Comparison of ENCODE assay signal across 7 mouse cellular contexts in the genomic region with DNA sequence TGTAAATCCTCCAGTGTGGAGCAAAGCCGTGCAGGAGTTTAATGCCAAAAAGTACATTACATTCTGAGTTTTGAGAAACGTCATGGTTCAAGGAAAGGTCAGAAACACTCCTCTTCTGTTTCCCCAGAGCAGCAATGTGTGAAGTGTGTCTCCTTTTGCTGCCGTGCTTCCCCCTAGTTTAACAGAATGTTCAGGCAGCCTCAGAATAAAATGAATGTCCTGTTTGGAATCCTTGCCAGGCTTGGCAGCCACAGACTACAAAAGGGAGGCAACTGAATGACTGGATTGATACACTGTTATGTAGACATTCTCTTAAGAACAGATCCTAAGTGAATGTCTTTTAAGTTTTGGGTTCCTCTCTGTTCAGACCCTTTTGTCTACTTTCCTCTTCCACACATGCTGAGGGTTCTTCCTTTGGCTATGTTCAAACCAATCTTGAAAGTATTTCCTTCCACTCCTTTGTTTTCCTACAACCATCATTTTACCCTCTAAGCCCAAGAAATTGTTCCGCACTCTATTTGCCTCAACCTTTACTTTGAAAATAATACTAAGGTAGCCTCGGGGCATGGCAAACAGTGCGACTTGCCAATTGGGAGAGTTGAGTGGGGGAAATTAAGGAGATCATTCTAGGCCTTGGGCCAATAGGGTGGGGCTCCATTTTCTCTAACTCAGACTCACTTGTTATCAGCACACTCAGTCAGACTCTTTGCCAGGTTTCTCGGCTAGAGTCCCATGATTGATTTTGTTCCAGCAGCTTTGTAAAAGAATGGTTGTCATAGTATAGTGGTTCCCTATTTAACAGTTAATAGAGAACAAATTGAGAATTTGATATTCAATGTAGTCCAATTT.
DNase-seq lines count a peak whose midpoint lies in the region; ATAC-seq and TF ChIP-seq lines count a peak whose summit lies in the region.

No protein-coding gene starts in this region.

- no peak for TF ChIP-seq CTCF in heart, adult 2 months (IDR thresholded peaks at IDR 0.05)
- no peak for TF ChIP-seq CTCF in stomach, postnatal 0 days (IDR thresholded peaks at IDR 0.05; ENCODE audit: low read depth)

- H3K9ac ChIP-seq in midbrain, embryonic 14.5 days (replicated peaks; ENCODE audit: low read length): no peak overlapping the region
- H3K9ac ChIP-seq in midbrain, embryonic 15.5 days: no peak overlapping the region
- no peak overlapping the region for H3K9ac ChIP-seq in embryonic facial prominence, embryonic 13.5 days
- H3K9ac ChIP-seq in heart, adult 2 months (ENCODE audit: low read depth, low read length): no peak overlapping the region
- no peak overlapping the region for H3K9ac ChIP-seq in stomach, postnatal 0 days (ENCODE audit: low read length)

- ATAC-seq in midbrain, embryonic 14.5 days (ENCODE audit: low FRiP score, low TSS enrichment): no peak
- no peak; the same call in 1 of the 2 replicates for ATAC-seq in midbrain, embryonic 15.5 days (replicated peaks)
- peak; percentile 56; the same call in 1 of the 2 replicates for ATAC-seq in embryonic facial prominence, embryonic 13.5 days (ENCODE audit: insufficient number of reproducible peaks, insufficient read depth, low FRiP score, low TSS enrichment, low read depth)
- peak; percentile 80 for ATAC-seq in stomach, postnatal 0 days (ENCODE audit: low FRiP score, low TSS enrichment)

- H3K4me3 ChIP-seq in midbrain, embryonic 14.5 days (replicated peaks; ENCODE audit: low read depth, low read length): no peak overlapping the region
- H3K4me3 ChIP-seq in midbrain, embryonic 15.5 days: no peak overlapping the region
- no peak overlapping the region for H3K4me3 ChIP-seq in embryonic facial prominence, embryonic 13.5 days
- H3K4me3 ChIP-seq in heart, adult 2 months: no peak overlapping the region
- H3K4me3 ChIP-seq in stomach, postnatal 0 days (ENCODE audit: low read depth, low read length): no peak overlapping the region

- H3K4me2 ChIP-seq in midbrain, embryonic 14.5 days (ENCODE audit: low read length): no peak overlapping the region
- H3K4me2 ChIP-seq in midbrain, embryonic 15.5 days: no peak overlapping the region
- H3K4me2 ChIP-seq in embryonic facial prominence, embryonic 13.5 days: no peak overlapping the region
- no peak overlapping the region; the same call in 1 of the 2 replicates for H3K4me2 ChIP-seq in stomach, postnatal 0 days (replicated peaks; ENCODE audit: low read depth)

- peak; percentile 21 for DNase-seq in midbrain, embryonic 14.5 days
- DNase-seq in heart, adult 2 months: peak; percentile 44 to 65
- DNase-seq in left cerebral cortex, postnatal 36 days (ENCODE audit: low spot score in 2 of 2): peak; percentile 12 to 24
- DNase-seq in stomach, postnatal 0 days (ENCODE audit: low spot score): peak; percentile 35
- no peak for DNase-seq in layer of hippocampus, postnatal 36 days

- H3K4me1 ChIP-seq in midbrain, embryonic 14.5 days (ENCODE audit: control insufficient read depth, insufficient read depth, low read length): no peaks in the 10 kb centered on the region
- no peaks in the 10 kb centered on the region for H3K4me1 ChIP-seq in midbrain, embryonic 15.5 days
- H3K4me1 ChIP-seq in embryonic facial prominence, embryonic 13.5 days: peaks cover 19% of the 10 kb centered on the region
- peaks cover 4% of the 10 kb centered on the region for H3K4me1 ChIP-seq in heart, adult 2 months (ENCODE audit: control insufficient read depth, insufficient read depth, low read length)
- H3K4me1 ChIP-seq in stomach, postnatal 0 days (replicated peaks; ENCODE audit: control insufficient read depth, insufficient read depth): no peaks in the 10 kb centered on the region

- H3K9me3 ChIP-seq in midbrain, embryonic 14.5 days (ENCODE audit: control insufficient read depth, low read length): no peaks in the 10 kb centered on the region
- no peaks in the 10 kb centered on the region for H3K9me3 ChIP-seq in midbrain, embryonic 15.5 days
- no peaks in the 10 kb centered on the region for H3K9me3 ChIP-seq in embryonic facial prominence, embryonic 13.5 days
- H3K9me3 ChIP-seq in stomach, postnatal 0 days (ENCODE audit: control insufficient read depth, low read length): no peaks in the 10 kb centered on the region

- WGBS in midbrain, embryonic 14.5 days: 71% methylated on average over 7 of the region's 7 CpGs
- 54% methylated on average over 7 of the region's 7 CpGs for WGBS in midbrain, embryonic 15.5 days
- WGBS in embryonic facial prominence, embryonic 13.5 days: 26% methylated on average over 7 of the region's 7 CpGs
- 16% methylated on average over 7 of the region's 7 CpGs for WGBS in heart, adult 2 months
- WGBS in stomach, postnatal 0 days: 21% methylated on average over 7 of the region's 7 CpGs

- no peaks in the 10 kb centered on the region for H3K36me3 ChIP-seq in midbrain, embryonic 14.5 days (ENCODE audit: control insufficient read depth, insufficient read depth, low read length)
- no peaks in the 10 kb centered on the region for H3K36me3 ChIP-seq in midbrain, embryonic 15.5 days (replicated peaks)
- peaks cover 3% of the 10 kb centered on the region; the same call in 1 of the 2 replicates for H3K36me3 ChIP-seq in embryonic facial prominence, embryonic 13.5 days
- H3K36me3 ChIP-seq in heart, adult 2 months (ENCODE audit: control insufficient read depth, insufficient read depth, low read length): peaks cover 9% of the 10 kb centered on the region
- H3K36me3 ChIP-seq in stomach, postnatal 0 days (ENCODE audit: control insufficient read depth, insufficient read depth, low read length): no peaks in the 10 kb centered on the region

- TF ChIP-seq POLR2A in heart, adult 2 months (IDR thresholded peaks at IDR 0.05; ENCODE audit: insufficient read depth, low read depth, low read length): no peak

- no peak overlapping the region for H3K27ac ChIP-seq in midbrain, embryonic 14.5 days (replicated peaks; ENCODE audit: low read depth, low read length)
- no peak overlapping the region for H3K27ac ChIP-seq in midbrain, embryonic 15.5 days
- H3K27ac ChIP-seq in embryonic facial prominence, embryonic 13.5 days: peak overlapping the region; percentile 40
- peak overlapping the region; percentile 13; the same call in 1 of the 2 replicates for H3K27ac ChIP-seq in heart, adult 2 months
- peak overlapping the region; percentile 25; the same call in 1 of the 2 replicates for H3K27ac ChIP-seq in stomach, postnatal 0 days (replicated peaks)

- no peaks in the 10 kb centered on the region for H3K27me3 ChIP-seq in midbrain, embryonic 14.5 days (ENCODE audit: control insufficient read depth, insufficient read depth, low read length)
- no peaks in the 10 kb centered on the region for H3K27me3 ChIP-seq in midbrain, embryonic 15.5 days (replicated peaks)
- no peaks in the 10 kb centered on the region for H3K27me3 ChIP-seq in embryonic facial prominence, embryonic 13.5 days
- H3K27me3 ChIP-seq in heart, adult 2 months (ENCODE audit: control insufficient read depth, insufficient read depth, low read length): no peaks in the 10 kb centered on the region
- H3K27me3 ChIP-seq in stomach, postnatal 0 days (ENCODE audit: control insufficient read depth, insufficient read depth, low read length): no peaks in the 10 kb centered on the region

- no peak for TF ChIP-seq EP300 in heart, adult 2 months (IDR thresholded peaks at IDR 0.05; ENCODE audit: insufficient read depth, low read depth, low read length)
- no peak for TF ChIP-seq EP300 in stomach, postnatal 0 days (optimal IDR thresholded peaks at IDR 0.05)

- intact Hi-C loops in heart, adult 2 months (cut with DNase I): loop anchor here (2.0 to 5.0 kb wide), 2 partner anchors 57 to 61 kb away; no protein-coding TSS in a partner anchor
- intact Hi-C loops in left cerebral cortex, postnatal 36 days (cut with DNase I): loop anchor here (10.0 kb wide), 1 partner anchor 45 kb away; no protein-coding TSS in a partner anchor

- H3K79me2 ChIP-seq in heart, adult 2 months (replicated peaks; ENCODE audit: control insufficient read depth, insufficient read depth, low read length): no peaks in the 10 kb centered on the region

Comparison
In these comparisons a context has a peak if more than half of its experiments do, and no peak if none do; other contexts are left out.
1. ATAC-seq: peak in embryonic facial prominence, embryonic 13.5 days (single experiment) and stomach, postnatal 0 days (single experiment); none in midbrain, embryonic 14.5 days (single experiment) and midbrain, embryonic 15.5 days (single experiment).
2. DNase-seq: peak in midbrain, embryonic 14.5 days (single experiment), heart, adult 2 months (2 of 2), left cerebral cortex, postnatal 36 days (2 of 2) and stomach, postnatal 0 days (single experiment); none in layer of hippocampus, postnatal 36 days (0 of 2).
3. H3K27ac ChIP-seq: peak in embryonic facial prominence, embryonic 13.5 days (single experiment), heart, adult 2 months (single experiment) and stomach, postnatal 0 days (single experiment); none in midbrain, embryonic 14.5 days (single experiment) and midbrain, embryonic 15.5 days (single experiment).